Mouse (Mus musculus): ENCODE data around the gene Gm21778. TPM values are rescaled to one million over a fixed set of nuclear protein-coding genes. Genes with fewer than 3 reads are reported as not detected.

Gene Gm21778
- not detected for polyA plus RNA-seq (2014; fragmentation: Illumina TruSeq; extraction: RNeasy Lipid Tissue Mini Kit (QIAGEN cat#74804); ENCODE audit: low read depth, low replicate concordance)

DNA sequence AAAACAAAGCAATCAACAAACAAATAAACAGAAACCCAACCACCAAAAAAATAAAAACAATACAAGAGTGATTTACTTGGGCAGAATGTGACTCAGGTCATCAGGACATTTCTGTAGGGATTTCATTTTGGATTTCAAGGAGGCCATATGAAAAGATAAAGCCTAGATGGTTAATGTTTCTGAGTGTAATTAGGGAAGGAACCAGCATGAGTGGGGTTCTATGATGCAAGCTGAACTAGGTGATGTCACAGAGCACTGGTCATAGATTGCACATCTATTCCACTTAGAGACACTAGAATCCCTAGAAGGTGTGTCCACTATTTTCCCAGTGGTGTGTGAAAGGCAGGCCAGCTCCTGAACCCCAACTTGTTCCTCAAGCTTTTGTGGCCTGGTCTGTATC is at the start of gene Gm21778:
Gene Gm21778 (plus strand): TSS at position 301 of the 400 bp plus-strand sequence.

Other genes with a start within 250 kb of the Gm21778 start
- not detected for gene Gm20914, start 216.5 kb upstream of the Gm21778 start, polyA plus RNA-seq (2014; fragmentation: Illumina TruSeq; extraction: RNeasy Lipid Tissue Mini Kit (QIAGEN cat#74804); ENCODE audit: low read depth, low replicate concordance)
- gene Gm28171, start 149.1 kb upstream of the Gm21778 start, polyA plus RNA-seq (2014; fragmentation: Illumina TruSeq; extraction: RNeasy Lipid Tissue Mini Kit (QIAGEN cat#74804); ENCODE audit: low read depth, low replicate concordance): not detected